Mouse (Mus musculus) 3T3-L1 (cell line): ENCODE results near the gene Srgap3.

Source experiments
- DNase-seq: peaks from one replicate; pipeline ENCODE4 v3.0.0-alpha.2; 2015; ENCODE audit warnings: low read depth, low spot score

The Srgap3 gene

GRCm38 (mm10) chr6:112912552-112912951, 34.5 kb downstream of the Srgap3 start:
- DNase-seq = no peak

GRCm38 (mm10) chr6:112909711-112910110, 37.4 kb downstream of the Srgap3 start:
- peak; percentile 92 for DNase-seq

- no peak for DNase-seq
Observed at GRCm38 (mm10) chr6:112907887-112908584, 39.0 kb downstream of the Srgap3 start.

- DNase-seq = no peak
Observed at GRCm38 (mm10) chr6:112903796-112904195, 43.3 kb downstream of the Srgap3 start.

DNA sequence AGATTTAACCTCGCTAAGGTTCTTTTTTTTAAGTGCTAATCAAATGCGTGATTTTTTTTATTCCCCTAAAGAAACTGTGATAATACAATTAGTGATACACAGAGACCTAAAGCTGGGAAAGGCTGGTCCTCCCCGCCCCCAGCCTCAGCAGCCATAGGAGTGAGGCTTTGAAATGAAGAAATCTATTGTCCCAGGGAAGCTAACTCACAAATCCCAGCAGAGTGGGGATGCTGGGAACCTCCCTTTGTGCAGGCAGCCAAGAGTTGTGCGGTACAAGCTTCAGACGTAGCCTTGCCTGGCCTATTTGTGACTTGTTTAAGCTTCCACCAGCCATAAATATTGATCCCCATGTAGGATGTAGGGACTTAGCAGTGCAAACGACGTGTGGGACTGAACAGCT, 43.8 kb downstream of the Srgap3 start:
- DNase-seq = no peak

- DNase-seq = no peak
Observed at GRCm38 (mm10) chr6:112902791-112903190, 44.3 kb downstream of the Srgap3 start.

DNA sequence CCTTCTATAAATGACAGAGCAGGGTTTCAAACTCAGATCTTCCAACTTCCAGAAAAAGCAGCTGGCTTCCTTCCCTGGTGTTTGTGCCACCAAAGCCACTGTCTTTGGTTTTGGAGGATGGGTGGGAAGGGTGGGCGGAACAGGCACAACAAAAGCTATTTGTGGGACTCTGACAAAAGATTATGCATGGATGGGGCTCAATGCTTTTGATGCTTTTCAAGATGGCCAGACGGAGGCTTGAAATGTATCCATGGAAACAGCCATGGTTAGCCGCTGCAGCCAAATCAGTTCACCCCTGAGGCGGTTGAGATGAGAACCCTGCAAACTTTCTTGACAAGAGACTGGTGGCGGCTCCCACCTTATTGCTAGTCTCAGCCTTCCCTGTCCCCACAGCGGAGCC, 46.8 kb downstream of the Srgap3 start:
- DNase-seq = no peak

DNA sequence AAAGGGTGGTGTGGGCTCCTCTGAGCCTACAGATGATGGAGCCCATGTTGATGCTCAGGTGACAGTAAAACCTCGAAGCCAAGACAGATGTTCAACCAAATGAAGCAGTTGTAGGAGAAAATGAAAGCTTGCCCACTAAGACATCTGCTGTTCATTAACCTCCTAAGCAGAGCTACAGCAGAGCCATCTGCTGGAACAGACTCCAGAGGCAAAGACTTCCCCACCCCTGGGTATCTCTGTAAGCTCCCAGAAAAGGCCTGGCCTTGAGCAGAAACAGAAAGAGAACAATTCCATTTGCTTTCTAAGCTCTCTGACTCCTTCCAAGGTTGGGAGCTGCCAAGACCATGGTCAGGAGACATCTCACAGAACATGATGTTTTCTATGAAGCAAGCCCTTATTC, 47.4 kb downstream of the Srgap3 start:
- peak; percentile 90 for DNase-seq

DNA sequence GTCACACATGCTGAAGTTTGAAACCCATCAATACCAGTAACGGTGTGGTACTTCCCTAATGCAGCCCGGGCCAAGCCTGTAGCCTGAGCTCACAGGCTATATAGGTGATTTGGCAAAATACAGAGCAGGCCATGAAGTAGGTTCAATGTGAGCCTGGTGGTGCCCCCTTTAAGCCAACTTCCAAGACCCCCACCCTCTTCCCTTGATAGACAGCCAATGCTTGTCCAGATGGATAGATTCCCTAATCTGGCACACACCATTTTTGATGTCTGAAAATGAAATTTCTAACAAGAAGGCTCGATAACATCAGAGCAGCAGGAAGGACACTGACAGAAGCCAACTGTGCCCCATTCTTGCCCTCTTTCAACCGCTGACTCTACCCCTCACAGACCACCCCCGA, 47.8 kb downstream of the Srgap3 start:
- DNase-seq = no peak

DNA sequence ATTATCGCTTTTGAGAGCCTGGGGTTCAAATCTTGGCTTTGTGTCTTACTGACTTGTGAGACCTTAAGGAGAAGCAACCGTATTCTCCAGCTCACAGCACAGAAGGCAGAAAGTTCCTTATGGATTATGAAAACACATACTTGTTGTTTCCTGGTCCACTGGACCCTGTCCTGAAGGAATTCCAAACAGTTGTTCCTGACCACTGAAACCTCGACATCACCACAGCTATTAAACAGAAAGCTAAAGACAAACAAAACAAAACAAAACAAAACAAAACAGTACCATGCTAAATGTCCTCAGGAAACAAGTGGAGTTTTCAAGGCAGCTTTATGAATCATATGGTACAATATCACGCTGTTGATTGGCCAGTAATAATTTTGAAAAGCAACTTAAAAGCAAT, 48.6 kb downstream of the Srgap3 start:
- peak; percentile 60 for DNase-seq

DNA sequence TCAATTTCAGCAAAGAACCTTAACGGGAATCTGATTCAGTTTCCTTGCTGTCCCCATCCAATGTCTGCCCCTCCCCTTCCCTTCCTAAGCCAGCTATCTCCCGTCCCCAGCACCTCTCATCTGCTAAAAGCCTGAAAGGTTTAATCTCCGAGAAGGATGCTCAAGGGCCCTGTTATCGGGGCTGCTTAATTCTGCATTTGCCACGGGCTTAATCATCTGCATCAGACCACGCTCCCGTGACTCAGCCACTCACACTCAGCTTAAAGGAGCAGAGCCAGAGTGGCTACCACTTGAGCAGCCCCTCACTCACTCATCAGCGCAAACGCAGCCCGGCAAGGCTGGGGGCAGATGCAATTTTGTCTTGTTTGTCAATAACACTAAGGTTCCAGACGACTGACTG, 50.7 kb downstream of the Srgap3 start:
- no peak for DNase-seq

- peak; percentile 76 for DNase-seq
Observed at GRCm38 (mm10) chr6:112890331-112890751, 56.7 kb downstream of the Srgap3 start.

DNA sequence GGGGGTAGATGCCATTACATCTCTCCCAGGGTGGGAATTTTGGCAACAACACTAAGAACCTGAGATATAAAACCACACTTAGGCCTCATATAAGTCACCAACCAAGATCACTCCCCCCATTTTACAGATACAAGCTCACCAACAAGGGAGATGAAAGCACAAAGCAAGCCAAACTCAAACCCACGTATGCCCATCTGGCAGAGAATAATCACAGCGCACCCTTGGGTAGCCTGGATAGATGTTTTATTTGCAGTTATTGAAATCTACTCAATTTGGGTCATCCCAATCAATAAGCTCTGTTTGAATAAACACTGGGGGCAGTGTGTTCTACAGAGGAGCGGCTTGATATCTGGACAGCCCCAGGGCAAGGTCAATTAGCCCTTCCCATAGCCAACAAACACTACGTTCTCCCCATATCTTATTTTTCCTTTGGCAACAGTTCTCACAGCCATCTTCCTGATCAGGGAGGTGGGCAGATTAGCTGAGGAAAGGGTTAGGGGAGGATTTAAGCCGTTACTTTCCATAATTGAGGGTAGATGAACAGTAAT, 63.4 kb downstream of the Srgap3 start:
- DNase-seq = no peak

GRCm38 (mm10) chr6:112880048-112880534, 67.0 kb downstream of the Srgap3 start:
- no peak for DNase-seq

DNA sequence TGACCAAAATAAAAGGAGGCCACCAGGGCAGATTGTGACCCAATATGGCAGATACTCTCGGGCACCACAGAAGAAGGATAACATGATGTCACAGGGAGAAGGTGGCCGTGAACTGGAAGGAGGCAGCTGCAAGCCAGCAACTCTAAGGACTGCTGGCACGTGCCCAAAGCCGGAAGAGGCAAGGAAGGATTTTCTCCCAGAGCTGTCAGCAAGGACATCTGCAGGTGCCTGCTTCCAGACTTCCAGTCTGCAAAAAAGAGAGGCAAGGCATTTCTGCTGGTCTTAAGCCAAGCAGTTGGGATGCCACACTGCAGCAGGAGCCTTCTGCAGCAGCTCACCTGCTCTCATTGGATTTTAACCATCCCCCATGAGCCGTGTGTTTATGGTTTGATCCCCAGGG, 67.9 kb downstream of the Srgap3 start:
- DNase-seq = no peak

- peak; percentile 43 for DNase-seq
Observed at GRCm38 (mm10) chr6:112873089-112873835, 73.8 kb downstream of the Srgap3 start.

GRCm38 (mm10) chr6:112871241-112871780, 75.8 kb downstream of the Srgap3 start:
- DNase-seq = no peak

DNA sequence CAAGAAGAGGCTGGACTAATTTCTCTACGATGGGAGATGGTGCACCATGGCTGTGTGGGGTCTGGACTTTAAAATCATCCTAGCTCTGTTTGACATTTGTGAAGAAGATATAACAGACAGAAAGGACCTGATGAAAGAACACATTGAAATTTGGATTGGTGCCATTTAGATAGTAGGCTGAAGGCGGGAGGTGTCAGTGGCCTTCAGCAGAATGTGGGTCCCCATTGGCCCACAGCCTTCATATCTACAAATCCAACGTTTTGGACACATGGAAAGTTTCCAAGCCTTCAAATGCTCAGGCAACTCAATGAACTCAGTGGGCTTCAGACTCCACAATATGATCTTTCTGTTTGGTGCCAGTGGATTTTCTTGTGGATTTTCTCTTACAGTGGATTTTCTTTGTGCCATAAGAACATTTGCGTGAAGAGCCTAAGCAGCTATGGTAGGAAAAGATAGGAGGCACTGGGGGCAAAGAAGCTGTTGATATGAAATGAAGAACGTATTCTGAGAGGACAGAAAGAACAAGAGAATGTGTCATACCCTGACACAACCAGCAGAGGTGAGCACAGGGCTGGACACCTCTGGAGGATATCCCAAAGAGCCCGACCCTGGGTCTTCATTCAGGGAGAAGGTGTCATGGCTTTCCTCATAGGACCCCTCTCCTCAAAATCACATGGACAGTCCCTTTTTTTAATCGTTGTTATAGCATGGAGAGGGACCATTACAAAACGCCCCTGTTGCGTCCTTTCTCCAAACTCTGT, 78.7 kb downstream of the Srgap3 start:
- DNase-seq = no peak

DNA sequence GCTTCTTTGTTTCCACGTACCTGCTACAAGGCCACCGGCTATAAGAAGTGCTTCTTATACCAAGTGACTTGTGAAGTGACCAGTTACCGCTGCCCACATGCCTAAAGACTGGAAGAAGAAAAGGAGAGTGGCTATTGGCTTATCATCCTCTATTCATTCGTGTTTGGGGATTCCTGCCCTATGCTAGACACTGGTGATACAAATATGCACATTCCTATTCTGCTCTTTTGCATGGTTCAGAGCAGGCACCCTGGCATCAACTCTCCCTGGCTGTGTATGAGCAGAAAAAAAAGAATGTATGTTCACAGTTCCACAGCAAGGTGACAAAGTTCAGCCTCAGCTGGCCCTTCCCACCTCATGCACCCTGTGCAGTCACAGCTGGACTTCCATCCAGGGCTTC, 81.0 kb downstream of the Srgap3 start:
- no peak for DNase-seq

DNA sequence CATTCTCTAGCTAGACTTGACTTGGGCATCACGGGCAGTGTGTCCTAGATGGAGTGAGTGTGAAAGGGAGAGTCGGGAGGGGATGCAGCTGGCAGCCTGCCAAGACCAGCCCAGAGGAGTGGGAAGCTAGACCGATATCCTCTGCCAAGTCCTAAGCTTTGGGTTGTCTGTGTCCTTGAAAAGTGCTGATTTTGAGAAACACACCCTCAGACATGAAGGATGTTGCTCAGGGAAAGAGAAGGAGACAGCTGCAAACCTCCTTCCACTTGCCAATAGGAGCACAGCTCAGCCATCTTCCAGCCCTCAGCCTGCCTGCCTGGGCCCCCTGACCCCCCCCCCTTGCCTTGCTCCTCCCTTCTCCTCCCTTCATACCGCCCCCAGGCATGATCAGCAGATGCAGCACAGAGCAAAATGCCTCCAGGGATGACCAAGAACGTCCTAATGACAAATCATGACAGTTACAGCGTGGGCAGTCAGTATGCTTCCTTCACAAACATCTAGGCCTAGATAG, 82.0 kb downstream of the Srgap3 start:
- peak; percentile 51 for DNase-seq

DNA sequence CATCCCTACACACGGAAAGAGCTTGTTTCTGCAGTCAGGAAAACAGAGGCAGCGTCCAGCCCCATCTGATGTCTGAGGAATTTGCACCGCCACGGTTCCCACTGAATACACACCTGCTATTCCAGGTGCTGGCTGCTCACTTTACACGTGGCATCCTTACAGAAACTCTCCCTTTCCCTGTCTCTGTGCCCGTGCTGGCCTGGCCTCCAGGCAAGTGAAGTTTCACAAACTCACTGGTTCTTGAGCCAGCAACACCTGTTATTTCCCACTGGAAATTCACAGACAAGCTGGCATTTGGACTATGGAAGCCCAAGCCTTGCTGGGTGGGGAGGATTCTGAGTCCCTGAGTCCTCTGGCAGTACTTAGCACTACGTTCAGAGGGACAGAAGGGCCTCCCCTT, 84.6 kb downstream of the Srgap3 start:
- DNase-seq = no peak
